In genomic region chr13:53465191-53465820, GRCm38 (mm10) we compare ENCODE assay signal across 14 mouse cellular contexts. TPM values are rescaled to one million over a fixed set of nuclear protein-coding genes. Genes with fewer than 3 reads are reported as not detected.
DNase-seq lines count a peak whose midpoint lies in the region; ATAC-seq and TF ChIP-seq lines count a peak whose summit lies in the region.
"Had no signal": no experiment of that assay in that cellular context is flagged by ENCODE, and none has a peak within 500 bp of the region (broad histone marks: within the 10 kb centered on the region; RNA-seq: fewer than 3 reads in every experiment).

No protein-coding gene starts in this region.

- 3% methylated on average over 26 of the region's 26 CpGs for WGBS in kidney, embryonic 14.5 days
- 10% methylated on average over 26 of the region's 26 CpGs for WGBS in lung, postnatal 0 days

- peaks cover 97% of the 10 kb centered on the region for H3K27me3 ChIP-seq in kidney, embryonic 14.5 days (ENCODE audit: control insufficient read depth, insufficient read depth, low read length)
- H3K27me3 ChIP-seq in lung, postnatal 0 days (replicated peaks; ENCODE audit: insufficient read depth, low read length), result peaks cover 67% of the 10 kb centered on the region

- no peaks in the 10 kb centered on the region for H3K36me3 ChIP-seq in kidney, embryonic 14.5 days (ENCODE audit: control insufficient read depth, insufficient read depth, low read length)
- no peaks in the 10 kb centered on the region for H3K36me3 ChIP-seq in lung, postnatal 0 days (ENCODE audit: insufficient read depth, low read length)

- 0 out of 2 replicates have a peak overlapping the region, but pooled peaks have one; percentile 9 for H3K4me3 ChIP-seq in kidney, embryonic 14.5 days (ENCODE audit: low read length)
- H3K4me3 ChIP-seq in lung, postnatal 0 days (ENCODE audit: low read depth, low read length), result no peak overlapping the region

- no peak for DNase-seq in kidney, adult 11 months
- DNase-seq in embryo, embryonic 11 days, result peak; percentile 67
- DNase-seq in forelimb bud, embryonic 11.5 days (ENCODE audit: low read depth, low spot score), result peak; percentile 35
- DNase-seq in neural tube, embryonic 10.5 days (ENCODE audit: extremely low spot score, low spot score), result peak; percentile 72
- DNase-seq in cerebellum, adult 18-20 months, result no peak
- DNase-seq in lung, postnatal 0 days (ENCODE audit: low spot score), result no peak
- DNase-seq: adrenal gland, postnatal 36 days; cerebellum, postnatal 36 days; gastrocnemius, postnatal 25 days; thymus, postnatal 4 days had no signal

- H3K4me2 ChIP-seq in kidney, embryonic 14.5 days (replicated peaks; ENCODE audit: low read depth, low read length), result no peak overlapping the region
- no peak overlapping the region for H3K4me2 ChIP-seq in lung, postnatal 0 days (replicated peaks; ENCODE audit: low read depth, low read length)

- no peak overlapping the region for H3K9ac ChIP-seq in kidney, embryonic 14.5 days (ENCODE audit: low read depth, low read length)
- H3K9ac ChIP-seq in lung, postnatal 0 days (replicated peaks; ENCODE audit: low read depth), result no peak overlapping the region

- H3K27ac ChIP-seq in kidney, embryonic 14.5 days (ENCODE audit: low read depth, low read length), result no peak overlapping the region
- no peak overlapping the region for H3K27ac ChIP-seq in lung, postnatal 0 days (ENCODE audit: low read length)

- no peaks in the 10 kb centered on the region for H3K9me3 ChIP-seq in kidney, embryonic 14.5 days (ENCODE audit: control insufficient read depth, low read length)
- no peaks in the 10 kb centered on the region for H3K9me3 ChIP-seq in lung, postnatal 0 days (ENCODE audit: low read length)

- no peak for TF ChIP-seq EP300 in lung, postnatal 0 days (IDR thresholded peaks at IDR 0.05)

- peaks cover 7% of the 10 kb centered on the region for H3K4me1 ChIP-seq in kidney, embryonic 14.5 days (ENCODE audit: control insufficient read depth, insufficient read depth, low read length)
- peaks cover 4% of the 10 kb centered on the region; the same call in 1 of the 2 replicates for H3K4me1 ChIP-seq in lung, postnatal 0 days (ENCODE audit: insufficient read depth, low read depth, low read length)

- ATAC-seq in kidney, embryonic 14.5 days (ENCODE audit: low FRiP score, low TSS enrichment), result no peak
- no peak for ATAC-seq in lung, postnatal 0 days

- TF ChIP-seq CTCF in lung, postnatal 0 days (IDR thresholded peaks at IDR 0.05), result no peak

RNA-seq across cellular contexts. Expression of gene Msx2, which starts 7.6 kb away (rescaled TPM):
- polyA plus RNA-seq in kidney, embryonic 14.5 days (2014; fragmentation: Nextera tagmentation; extraction: Ambion mirVana), result 0.73 and 1.2 TPM in 2 replicates
- polyA plus RNA-seq in lung, postnatal 0 days (2015; fragmentation: Nextera tagmentation; extraction: Ambion mirVana), result 0.07 and 0.12 TPM in 2 replicates
- polyA plus RNA-seq: large intestine, adult 2 months; liver, embryonic 16.5 days; small intestine, adult 2 months had no signal

Comparison
In these comparisons a context has a peak if more than half of its experiments do, and no peak if none do; other contexts are left out.
1. DNase-seq: peak in embryo, embryonic 11 days (single experiment), forelimb bud, embryonic 11.5 days (single experiment) and neural tube, embryonic 10.5 days (single experiment); none in kidney, adult 11 months (single experiment), cerebellum, adult 18-20 months (0 of 2) and lung, postnatal 0 days (single experiment).